Mouse (Mus musculus) E14TG2a.4 (cell line): Measurements from ENCODE around the gene Spink2.
A peak's percentile ranks its signal among the peaks of the same experiment; 100 is the strongest.

Experiments
- H3K27me3 ChIP-seq: 2 replicates; pipeline ENCODE4 v1.6.1; 2014; ENCODE audit warnings: low read length, control low read depth; ENCODE audit not compliant: insufficient read depth
- H3K36me3 ChIP-seq: 2 replicates; pipeline ENCODE4 v1.6.1; 2014; ENCODE audit warnings: low read length, control low read depth; ENCODE audit not compliant: insufficient read depth
- H3K4me1 ChIP-seq: replicated peaks from 2 replicates; pipeline ENCODE4 v1.6.1; 2014; ENCODE audit warnings: low read depth, low read length, control low read depth
- H3K4me3 ChIP-seq: replicated peaks from 2 replicates; pipeline ENCODE4 v1.5.1; 2014; ENCODE audit warnings: mild to moderate bottlenecking, low read length
- H3K9me3 ChIP-seq: 2 replicates; pipeline ENCODE4 v1.6.1; 2014; ENCODE audit warnings: low read length, control low read depth
- CTCF ChIP-seq: conservative IDR thresholded peaks from 2 replicates; pipeline ENCODE4 v1.5.1; 2014; ENCODE audit warnings: low read length
- NANOG ChIP-seq: IDR thresholded peaks from 2 replicates; pipeline ENCODE4 v1.6.1; 2014; ENCODE audit warnings: borderline replicate concordance, low read length, mixed read lengths
- POU5F1 ChIP-seq: IDR thresholded peaks from 2 replicates; pipeline ENCODE4 v1.6.1; 2014; ENCODE audit warnings: low read length, borderline replicate concordance

The Spink2 gene

DNA sequence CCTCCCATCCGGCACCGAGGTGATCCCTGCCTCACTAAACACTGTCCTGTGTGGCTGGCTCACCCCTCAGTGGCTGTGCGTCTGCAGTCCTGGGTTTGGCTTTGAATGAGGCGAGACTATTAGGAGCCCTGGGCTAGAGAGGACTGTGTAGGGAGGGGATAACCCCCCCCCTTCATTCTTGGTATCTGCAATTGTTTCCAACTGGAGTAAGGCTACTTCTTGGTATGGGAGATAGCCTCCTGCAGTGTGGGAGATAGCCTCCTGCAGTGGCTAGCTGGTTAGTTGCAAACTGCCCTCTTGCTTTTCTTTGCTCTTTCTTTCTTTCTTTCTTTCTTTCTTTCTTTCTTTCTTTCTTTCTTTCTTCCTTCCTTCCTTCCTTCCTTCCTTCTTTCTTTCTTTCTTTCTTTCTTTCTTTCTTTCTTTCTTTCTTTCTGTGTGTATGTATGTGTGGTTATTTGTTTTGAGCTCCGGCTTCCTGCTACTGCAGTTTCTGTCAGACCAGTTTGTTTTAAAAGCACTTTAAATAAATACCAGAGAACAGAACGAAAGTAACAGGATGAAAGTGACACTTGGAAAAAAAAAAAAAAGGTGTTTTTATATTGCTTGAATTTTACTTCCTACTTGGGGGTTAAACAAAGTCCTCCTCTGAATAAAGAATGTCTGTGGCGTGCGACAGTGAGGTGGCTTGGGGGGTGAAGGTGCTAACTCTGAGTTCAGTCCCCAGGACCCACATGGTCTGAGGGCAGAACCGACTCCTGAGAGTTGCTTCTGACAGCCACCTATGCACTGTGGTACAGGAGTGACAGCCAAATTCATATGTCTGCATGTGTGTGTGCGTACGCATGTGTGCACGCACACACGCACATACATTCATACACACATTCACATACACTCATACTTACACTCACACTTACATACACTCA is 45.3 kb downstream of the Spink2 start:
- Histone ChIP-seq H3K4me3 (no peak overlapping the region), H3K4me1 (peaks cover 16% of the 10 kb centered on the region), H3K9me3 (no peaks in the 10 kb centered on the region), H3K27me3 (peaks cover 27% of the 10 kb centered on the region), H3K36me3 (no peaks in the 10 kb centered on the region)
- TF ChIP-seq CTCF (no peak), NANOG (no peak), POU5F1 (no peak)

- TF ChIP-seq POU5F1: no peak
- TF ChIP-seq NANOG: no peak
- no peak for TF ChIP-seq CTCF
- peaks cover 30% of the 10 kb centered on the region for H3K27me3 ChIP-seq
- H3K36me3 ChIP-seq: no peaks in the 10 kb centered on the region
- peaks cover 21% of the 10 kb centered on the region for H3K4me1 ChIP-seq
- no peak overlapping the region for H3K4me3 ChIP-seq
- H3K9me3 ChIP-seq: no peaks in the 10 kb centered on the region
Measured at GRCm38 (mm10) chr5:77163597-77163996, 47.7 kb downstream of the Spink2 start.

- Histone ChIP-seq H3K4me3 (no peak overlapping the region), H3K27me3 (peaks cover 26% of the 10 kb centered on the region), H3K4me1 (peaks cover 25% of the 10 kb centered on the region), H3K9me3 (no peaks in the 10 kb centered on the region), H3K36me3 (no peaks in the 10 kb centered on the region)
- TF ChIP-seq POU5F1: no peak
- TF ChIP-seq NANOG: no peak
- no peak for TF ChIP-seq CTCF
Measured at GRCm38 (mm10) chr5:77162566-77162965, 48.7 kb downstream of the Spink2 start.

- H3K4me3 ChIP-seq: peak overlapping the region; percentile 50
- no peak for TF ChIP-seq POU5F1
- no peak for TF ChIP-seq NANOG
- TF ChIP-seq CTCF: no peak
- peaks cover 47% of the 10 kb centered on the region for H3K4me1 ChIP-seq
- no peaks in the 10 kb centered on the region for H3K36me3 ChIP-seq
- H3K27me3 ChIP-seq: peaks cover 31% of the 10 kb centered on the region
- H3K9me3 ChIP-seq: no peaks in the 10 kb centered on the region
Measured at GRCm38 (mm10) chr5:77157777-77158540, 53.3 kb downstream of the Spink2 start.

GRCm38 (mm10) chr5:77156938-77157337 is 54.3 kb downstream of the Spink2 start:
- TF ChIP-seq NANOG (no peak), CTCF (no peak), POU5F1 (no peak)
- Histone ChIP-seq H3K4me1 (peaks cover 47% of the 10 kb centered on the region), H3K9me3 (no peaks in the 10 kb centered on the region), H3K27me3 (peaks cover 28% of the 10 kb centered on the region), H3K36me3 (no peaks in the 10 kb centered on the region), H3K4me3 (no peak overlapping the region)

DNA sequence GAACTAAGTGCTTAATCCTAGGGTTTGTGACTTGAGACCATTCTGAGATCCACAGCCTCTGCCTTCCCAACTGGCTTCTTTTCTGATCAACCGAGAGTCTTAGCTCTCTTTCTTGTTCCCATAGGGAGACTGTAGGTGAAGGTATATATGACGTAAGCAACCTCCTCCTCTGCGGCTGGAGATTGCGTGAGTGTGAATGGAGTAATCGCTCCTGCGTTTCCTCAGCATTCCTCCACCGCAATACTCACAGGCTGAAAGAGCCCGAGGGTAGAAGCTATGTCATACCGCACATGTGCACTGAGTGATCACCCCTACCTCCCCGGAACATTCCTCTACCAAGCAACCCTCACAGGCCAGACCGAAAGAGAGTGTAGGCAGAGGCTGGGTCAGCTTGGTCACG is 55.7 kb downstream of the Spink2 start:
- H3K4me3 ChIP-seq: peak overlapping the region; percentile 21; the same call in 1 of the 2 replicates
- H3K36me3 ChIP-seq: no peaks in the 10 kb centered on the region
- TF ChIP-seq CTCF: no peak
- TF ChIP-seq POU5F1: no peak
- TF ChIP-seq NANOG: no peak
- peaks cover 30% of the 10 kb centered on the region for H3K27me3 ChIP-seq
- peaks cover 42% of the 10 kb centered on the region for H3K4me1 ChIP-seq
- H3K9me3 ChIP-seq: no peaks in the 10 kb centered on the region
